Mouse (Mus musculus): ENCODE measurements around the gene Lrrfip1.

DNA sequence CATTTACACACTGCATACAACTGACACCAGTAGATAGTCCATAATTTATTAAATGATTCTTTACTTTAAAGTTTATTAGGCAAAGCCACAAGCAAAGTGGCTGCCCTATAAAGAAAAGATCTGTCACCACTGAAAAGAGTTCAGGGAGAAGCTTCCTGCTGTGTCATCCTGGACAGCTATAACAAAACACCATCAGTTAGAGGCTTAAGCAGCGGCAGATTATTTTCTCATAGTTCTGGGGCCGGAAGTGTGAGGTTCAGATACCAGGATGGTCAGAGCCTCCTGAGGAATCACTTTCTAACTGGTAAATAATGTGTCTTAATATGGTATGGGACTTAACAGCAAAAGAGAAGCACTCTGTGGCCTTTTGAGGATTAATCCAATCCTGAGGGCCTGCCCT, 153.0 kb downstream of the Lrrfip1 start:
- TF ChIP-seq CTCF (IDR thresholded peaks at IDR 0.05; ENCODE audit: borderline replicate concordance, extremely low read depth, insufficient read depth, insufficient read length) (no peak), POLR2A (IDR thresholded peaks at IDR 0.05; ENCODE audit: borderline replicate concordance, extremely low read depth, insufficient read depth, insufficient read length, poor library complexity, severe bottlenecking) (no peak)

Data from brain, embryonic 14.5 days (tissue).